Mouse (Mus musculus): ENCODE data around the gene Myog. TPM values are rescaled to one million over a fixed set of nuclear protein-coding genes. Genes with fewer than 3 reads are reported as not detected.
A peak's percentile ranks its signal among the peaks of the same experiment; 100 is the strongest.

The Myog gene
- polyA plus RNA-seq, 1 experiment from 2014 or later, result not detected

- Histone ChIP-seq H3K9me3 (no peaks in the 10 kb centered on the region), H3K4me1 (replicated peaks) (peaks cover 24% of the 10 kb centered on the region), H3K4me2 (no peak overlapping the region), H3K27ac (replicated peaks) (peak overlapping the region; percentile 73), H3K9ac (no peak overlapping the region), H3K27me3 (no peaks in the 10 kb centered on the region), H3K36me3 (no peaks in the 10 kb centered on the region), H3K4me3 (no peak overlapping the region)
- no peak for ATAC-seq (ENCODE audit: low FRiP score, low read depth)
- WGBS, result 61% methylated on average over 5 of the region's 5 CpGs
Measured at GRCm38 (mm10) chr1:134272754-134273250, 17.0 kb upstream of the Myog start.

- Histone ChIP-seq H3K4me2 (no peak overlapping the region), H3K4me3 (no peak overlapping the region), H3K36me3 (no peaks in the 10 kb centered on the region), H3K27ac (replicated peaks) (peak overlapping the region; percentile 73), H3K27me3 (no peaks in the 10 kb centered on the region), H3K4me1 (replicated peaks) (peaks cover 24% of the 10 kb centered on the region), H3K9ac (no peak overlapping the region), H3K9me3 (no peaks in the 10 kb centered on the region)
- 34% methylated on average over 9 of the region's 9 CpGs for WGBS
- peak; percentile 67; the same call in 1 of the 2 replicates for ATAC-seq (ENCODE audit: low FRiP score, low read depth)
Measured at GRCm38 (mm10) chr1:134273493-134274395, 16.0 kb upstream of the Myog start.

- Histone ChIP-seq H3K4me2 (no peak overlapping the region), H3K4me3 (no peak overlapping the region), H3K27ac (replicated peaks) (peak overlapping the region; percentile 73), H3K36me3 (no peaks in the 10 kb centered on the region), H3K9ac (no peak overlapping the region), H3K9me3 (no peaks in the 10 kb centered on the region), H3K27me3 (no peaks in the 10 kb centered on the region), H3K4me1 (replicated peaks) (peaks cover 24% of the 10 kb centered on the region)
- WGBS, result 69% methylated on average over 7 of the region's 7 CpGs
- no peak; the same call in 1 of the 2 replicates for ATAC-seq (ENCODE audit: low FRiP score, low read depth)
Measured at GRCm38 (mm10) chr1:134274483-134274920, 15.3 kb upstream of the Myog start.

- Histone ChIP-seq H3K9me3 (no peaks in the 10 kb centered on the region), H3K36me3 (no peaks in the 10 kb centered on the region), H3K4me1 (replicated peaks) (peaks cover 24% of the 10 kb centered on the region), H3K4me2 (no peak overlapping the region), H3K27ac (replicated peaks) (no peak overlapping the region), H3K9ac (no peak overlapping the region), H3K4me3 (no peak overlapping the region), H3K27me3 (no peaks in the 10 kb centered on the region)
- WGBS, result 77% methylated on average over 13 of the region's 13 CpGs
- ATAC-seq (ENCODE audit: low FRiP score, low read depth), result no peak
Measured at GRCm38 (mm10) chr1:134275616-134276464, 13.9 kb upstream of the Myog start.

DNA sequence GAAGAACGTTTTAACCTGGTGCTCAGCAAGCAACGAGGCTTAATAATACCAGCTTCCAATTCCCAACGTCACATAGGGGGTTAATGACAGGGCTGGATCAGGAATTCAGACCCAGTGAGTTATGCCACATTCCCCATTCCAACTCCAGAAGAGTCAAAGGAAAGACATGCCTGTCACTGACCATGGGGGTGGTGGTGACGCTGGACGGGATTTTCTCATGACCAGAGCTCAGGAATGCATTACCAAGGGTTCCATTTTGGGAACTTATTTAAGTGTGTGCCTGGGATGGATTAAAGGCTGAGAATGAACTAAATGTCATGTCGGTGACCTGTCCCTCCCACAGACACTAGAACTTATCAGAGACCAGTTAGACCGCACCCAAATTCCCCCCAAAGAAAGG is 13.0 kb upstream of the Myog start:
- no peak overlapping the region for H3K4me3 ChIP-seq
- WGBS, result 82% methylated on average over 7 of the region's 7 CpGs
- H3K9ac ChIP-seq, result no peak overlapping the region
- H3K27ac ChIP-seq (replicated peaks), result no peak overlapping the region
- no peak overlapping the region for H3K4me2 ChIP-seq
- peaks cover 24% of the 10 kb centered on the region for H3K4me1 ChIP-seq (replicated peaks)
- H3K27me3 ChIP-seq, result no peaks in the 10 kb centered on the region
- H3K9me3 ChIP-seq, result no peaks in the 10 kb centered on the region
- no peak for ATAC-seq (ENCODE audit: low FRiP score, low read depth)
- H3K36me3 ChIP-seq, result no peaks in the 10 kb centered on the region

- H3K27ac ChIP-seq (replicated peaks), result no peak overlapping the region
- H3K9ac ChIP-seq, result no peak overlapping the region
- no peak overlapping the region for H3K4me2 ChIP-seq
- 84% methylated on average over 5 of the region's 5 CpGs for WGBS
- no peak overlapping the region for H3K4me3 ChIP-seq
- H3K36me3 ChIP-seq, result no peaks in the 10 kb centered on the region
- no peaks in the 10 kb centered on the region for H3K4me1 ChIP-seq (replicated peaks)
- H3K9me3 ChIP-seq, result no peaks in the 10 kb centered on the region
- ATAC-seq (ENCODE audit: low FRiP score, low read depth), result no peak
- H3K27me3 ChIP-seq, result no peaks in the 10 kb centered on the region
Measured at GRCm38 (mm10) chr1:134280174-134280573, 9.6 kb upstream of the Myog start.

GRCm38 (mm10) chr1:134281563-134281962 is 8.2 kb upstream of the Myog start:
- H3K9me3 ChIP-seq, result no peaks in the 10 kb centered on the region
- ATAC-seq (ENCODE audit: low FRiP score, low read depth), result no peak
- no peak overlapping the region for H3K27ac ChIP-seq (replicated peaks)
- no peaks in the 10 kb centered on the region for H3K4me1 ChIP-seq (replicated peaks)
- H3K27me3 ChIP-seq, result no peaks in the 10 kb centered on the region
- no peak overlapping the region for H3K9ac ChIP-seq
- H3K4me3 ChIP-seq, result no peak overlapping the region
- WGBS, result 70% methylated on average over 4 of the region's 4 CpGs
- H3K36me3 ChIP-seq, result no peaks in the 10 kb centered on the region
- H3K4me2 ChIP-seq, result no peak overlapping the region

- Histone ChIP-seq H3K4me2 (no peak overlapping the region), H3K9ac (no peak overlapping the region), H3K4me3 (no peak overlapping the region), H3K9me3 (no peaks in the 10 kb centered on the region), H3K27ac (replicated peaks) (no peak overlapping the region), H3K36me3 (no peaks in the 10 kb centered on the region), H3K4me1 (replicated peaks) (no peaks in the 10 kb centered on the region), H3K27me3 (no peaks in the 10 kb centered on the region)
- ATAC-seq (ENCODE audit: low FRiP score, low read depth), result no peak
- 87% methylated on average over 3 of the region's 3 CpGs for WGBS
Measured at GRCm38 (mm10) chr1:134282342-134282741, 7.4 kb upstream of the Myog start.

DNA sequence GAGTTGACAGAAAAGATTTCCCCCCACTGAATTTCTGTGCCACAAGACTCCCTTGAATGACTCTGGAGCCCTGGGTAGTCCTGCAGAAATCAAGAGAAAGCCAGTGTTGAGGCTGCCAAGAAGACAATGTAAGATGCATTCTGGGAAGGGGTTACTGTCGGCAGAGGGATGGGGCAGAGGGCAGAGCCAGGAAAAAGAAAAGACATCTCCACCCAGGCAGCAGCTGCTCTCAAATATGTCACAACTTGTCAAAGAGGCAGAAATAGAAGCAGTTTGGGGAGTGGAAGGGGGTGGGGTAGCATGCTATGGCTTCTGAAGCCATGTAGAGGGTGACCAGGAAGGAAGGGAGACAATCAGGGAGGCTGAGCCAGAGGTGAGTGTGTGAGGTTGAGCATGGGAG is 6.7 kb upstream of the Myog start:
- no peaks in the 10 kb centered on the region for H3K4me1 ChIP-seq (replicated peaks)
- H3K27me3 ChIP-seq, result no peaks in the 10 kb centered on the region
- ATAC-seq (ENCODE audit: low FRiP score, low read depth), result no peak
- no peak overlapping the region for H3K4me2 ChIP-seq
- H3K9me3 ChIP-seq, result no peaks in the 10 kb centered on the region
- H3K9ac ChIP-seq, result no peak overlapping the region
- no peaks in the 10 kb centered on the region for H3K36me3 ChIP-seq
- WGBS, result 20% methylated on average over 1 of the region's 1 CpGs
- no peak overlapping the region for H3K27ac ChIP-seq (replicated peaks)
- no peak overlapping the region for H3K4me3 ChIP-seq

- Histone ChIP-seq H3K9ac (no peak overlapping the region), H3K36me3 (no peaks in the 10 kb centered on the region), H3K27me3 (no peaks in the 10 kb centered on the region), H3K4me2 (no peak overlapping the region), H3K4me1 (replicated peaks) (peaks cover 5% of the 10 kb centered on the region; the same call in 1 of the 2 replicates), H3K27ac (replicated peaks) (no peak overlapping the region), H3K9me3 (no peaks in the 10 kb centered on the region), H3K4me3 (no peak overlapping the region)
- WGBS, result 50% methylated on average over 10 of the region's 10 CpGs
- ATAC-seq (ENCODE audit: low FRiP score, low read depth), result no peak
Measured at GRCm38 (mm10) chr1:134285458-134286120, 4.2 kb upstream of the Myog start.

GRCm38 (mm10) chr1:134288239-134288638 is 1.6 kb upstream of the Myog start:
- no peak overlapping the region for H3K9ac ChIP-seq
- H3K4me2 ChIP-seq, result no peak overlapping the region
- no peak overlapping the region for H3K4me3 ChIP-seq
- no peaks in the 10 kb centered on the region for H3K9me3 ChIP-seq
- H3K27me3 ChIP-seq, result no peaks in the 10 kb centered on the region
- H3K36me3 ChIP-seq, result no peaks in the 10 kb centered on the region
- H3K4me1 ChIP-seq (replicated peaks), result peaks cover 14% of the 10 kb centered on the region; the same call in 1 of the 2 replicates
- no peak overlapping the region for H3K27ac ChIP-seq (replicated peaks)
- no peak for ATAC-seq (ENCODE audit: low FRiP score, low read depth)
- 78% methylated on average over 3 of the region's 3 CpGs for WGBS
